Mouse (Mus musculus) MEL (cell line): ENCODE results near the gene Timeless. TPM values are rescaled to one million over a fixed set of nuclear protein-coding genes. Genes with fewer than 3 reads are reported as not detected.

Experiments
- DNase-seq: peaks from one replicate; pipeline ENCODE4 v3.0.0; 2011; ENCODE audit warnings: low read depth, low spot score
- H3K27ac ChIP-seq: 2 replicates; pipeline ENCODE4 v1.5.1; 2012; ENCODE audit warnings: low read depth, mild to moderate bottlenecking, control low read depth, low read length, moderate library complexity; ENCODE audit not compliant: control insufficient read depth
- H3K27me3 ChIP-seq, 2 experiments: fragments of 150-350 bp in 1 of 2; sonication (generic) in 1 of 2; 2 replicates each; pipeline ENCODE4 v1.6.1; 2012; ENCODE audit warnings: low read length in 2 of 2, mild to moderate bottlenecking in 2 of 2, improper control_type of control experiment in 1 of 2, moderate library complexity in 1 of 2; ENCODE audit not compliant: insufficient read depth in 2 of 2, control insufficient read depth in 1 of 2
- H3K36me3 ChIP-seq, 2 experiments: 2 replicates each; pipeline ENCODE4 v1.6.1; 2012 to 2014; ENCODE audit warnings: low read length in 2 of 2, improper control_type of control experiment in 1 of 2, inconsistent platforms in 1 of 2, mild to moderate bottlenecking in 1 of 2; ENCODE audit not compliant: insufficient read depth in 2 of 2, control insufficient read depth in 1 of 2
- H3K4me1 ChIP-seq, 2 experiments: fragments of 150-350 bp in 1 of 2; sonication (generic) in 1 of 2; 2 replicates each; pipeline ENCODE4 v1.6.1; 2012; ENCODE audit warnings: low read length in 2 of 2, improper control_type of control experiment in 1 of 2, mild to moderate bottlenecking in 1 of 2; ENCODE audit not compliant: insufficient read depth in 2 of 2, control insufficient read depth in 1 of 2
- H3K4me3 ChIP-seq, 2 experiments: fragments of 150-350 bp in 1 of 2; sonication (generic) in 1 of 2; 2 replicates each; pipeline ENCODE4 v1.5.1; 2012; ENCODE audit warnings: low read depth in 2 of 2, low read length in 2 of 2, mild to moderate bottlenecking in 2 of 2, moderate library complexity in 2 of 2, control low read depth in 1 of 2, improper control_type of control experiment in 1 of 2; ENCODE audit not compliant: control insufficient read depth in 1 of 2, insufficient read depth in 1 of 2
- H3K79me2 ChIP-seq: 2 replicates; pipeline ENCODE4 v1.6.1; 2012; ENCODE audit warnings: mild to moderate bottlenecking, low read length, moderate library complexity; ENCODE audit not compliant: control insufficient read depth, poor library complexity, insufficient read depth
- H3K9ac ChIP-seq: 2 replicates; pipeline ENCODE4 v1.6.1; 2012; ENCODE audit warnings: low read depth, mild to moderate bottlenecking, control low read depth, low read length, moderate library complexity; ENCODE audit not compliant: control insufficient read depth, poor library complexity, severe bottlenecking
- H3K9me3 ChIP-seq: fragments of 150-350 bp; sonication (generic); replicated peaks from 2 replicates; pipeline ENCODE4 v1.6.1; 2012; ENCODE audit warnings: mild to moderate bottlenecking, low read length, improper control_type of control experiment, moderate library complexity; ENCODE audit not compliant: insufficient read depth
- BHLHE40 ChIP-seq: IDR thresholded peaks from 2 replicates; pipeline ENCODE4 v1.6.1; 2012; ENCODE audit warnings: low read depth, mild to moderate bottlenecking, inconsistent platforms, low read length, improper control_type of control experiment, borderline replicate concordance
- CHD1 ChIP-seq: IDR thresholded peaks from 2 replicates; pipeline ENCODE4 v1.6.1; 2012; ENCODE audit warnings: low read depth, mild to moderate bottlenecking, inconsistent platforms, low read length, improper control_type of control experiment
- CHD2 ChIP-seq: IDR thresholded peaks from 2 replicates; pipeline ENCODE4 v1.6.1; 2011; ENCODE audit warnings: low read length, improper control_type of control experiment
- CTCF ChIP-seq, 3 experiments: IDR thresholded peaks in 2 of 3; conservative IDR thresholded peaks in 1 of 3; 2 replicates each; pipeline ENCODE4 v1.5.1; 2011 to 2012; ENCODE audit warnings: low read length in 3 of 3, low read depth in 2 of 3, mild to moderate bottlenecking in 2 of 3, improper control_type of control experiment in 1 of 3, inconsistent platforms in 1 of 3, mixed read lengths in 1 of 3, moderate library complexity in 1 of 3; ENCODE audit not compliant: control insufficient read depth in 1 of 3, insufficient read depth in 1 of 3, poor library complexity in 1 of 3, severe bottlenecking in 1 of 3
- E2F4 ChIP-seq: IDR thresholded peaks from 2 replicates; pipeline ENCODE4 v1.6.1; 2011; ENCODE audit warnings: low read depth, low read length, improper control_type of control experiment, borderline replicate concordance
- ELF1 ChIP-seq: IDR thresholded peaks from 2 replicates; pipeline ENCODE4 v1.6.1; 2014; ENCODE audit warnings: low read depth, mild to moderate bottlenecking, inconsistent platforms, low read length, improper control_type of control experiment, moderate library complexity
- EP300 ChIP-seq, 2 experiments: IDR thresholded peaks; 2 replicates each; pipeline ENCODE4 v1.6.1; 2011; ENCODE audit warnings: improper control_type of control experiment in 2 of 2, low read length in 2 of 2, low read depth in 1 of 2, mild to moderate bottlenecking in 1 of 2
- ETS1 ChIP-seq: IDR thresholded peaks from 2 replicates; pipeline ENCODE4 v1.6.1; 2012; ENCODE audit warnings: low read depth, mild to moderate bottlenecking, inconsistent platforms, low read length, improper control_type of control experiment, moderate library complexity
- GABPA ChIP-seq: IDR thresholded peaks from 2 replicates; pipeline ENCODE4 v1.6.1; 2012; ENCODE audit warnings: low read depth, mild to moderate bottlenecking, inconsistent platforms, low read length, improper control_type of control experiment, moderate library complexity
- GATA1 ChIP-seq: IDR thresholded peaks from 2 replicates; pipeline ENCODE4 v1.6.1; 2011; ENCODE audit warnings: low read depth, low read length, improper control_type of control experiment
- HCFC1 ChIP-seq: IDR thresholded peaks from 2 replicates; pipeline ENCODE4 v1.6.1; 2012; ENCODE audit warnings: low read depth, mild to moderate bottlenecking, inconsistent platforms, low read length, improper control_type of control experiment, moderate library complexity
- JUND ChIP-seq: IDR thresholded peaks from 2 replicates; pipeline ENCODE4 v1.6.1; 2011; ENCODE audit warnings: low read depth, mild to moderate bottlenecking, improper control_type of control experiment, low read length
- MAX ChIP-seq: IDR thresholded peaks from 2 replicates; pipeline ENCODE4 v1.6.1; 2011; ENCODE audit warnings: low read length, improper control_type of control experiment
- MAZ ChIP-seq: IDR thresholded peaks from 2 replicates; pipeline ENCODE4 v1.6.1; 2012; ENCODE audit warnings: low read depth, mild to moderate bottlenecking, inconsistent platforms, low read length, improper control_type of control experiment
- MEF2A ChIP-seq: IDR thresholded peaks from 2 replicates; pipeline ENCODE4 v1.6.1; 2014; ENCODE audit warnings: low read depth, mild to moderate bottlenecking, inconsistent platforms, low read length, improper control_type of control experiment; ENCODE audit not compliant: poor library complexity, insufficient replicate concordance, severe bottlenecking; ENCODE audit errors: extremely low read depth
- MYB ChIP-seq: IDR thresholded peaks from 2 replicates; pipeline ENCODE4 v1.6.1; 2011; ENCODE audit warnings: mild to moderate bottlenecking, low read depth, low read length, improper control_type of control experiment
- MYC ChIP-seq: IDR thresholded peaks from 2 replicates; pipeline ENCODE4 v1.6.1; 2011; ENCODE audit warnings: low read depth, mild to moderate bottlenecking, low read length, improper control_type of control experiment, moderate library complexity
- POLR2A ChIP-seq, 2 experiments: IDR thresholded peaks; 2 replicates each; pipeline ENCODE4 v1.6.1; 2011 to 2012; ENCODE audit warnings: low read length in 2 of 2, mild to moderate bottlenecking in 2 of 2, control low read depth in 1 of 2, improper control_type of control experiment in 1 of 2, low read depth in 1 of 2, moderate library complexity in 1 of 2; ENCODE audit not compliant: control insufficient read depth in 1 of 2, insufficient read depth in 1 of 2, poor library complexity in 1 of 2
- POLR2AphosphoS2 ChIP-seq: IDR thresholded peaks from 2 replicates; pipeline ENCODE4 v1.6.1; 2011; ENCODE audit warnings: low read length, improper control_type of control experiment
- POLR2AphosphoS5 ChIP-seq: IDR thresholded peaks from 2 replicates; pipeline ENCODE4 v1.6.1; 2012; ENCODE audit warnings: low read depth, borderline replicate concordance, mild to moderate bottlenecking, inconsistent platforms, low read length, moderate library complexity, mixed read lengths
- RAD21 ChIP-seq: IDR thresholded peaks from 2 replicates; pipeline ENCODE4 v1.6.1; 2011; ENCODE audit warnings: mild to moderate bottlenecking, low read depth, low read length, improper control_type of control experiment
- RCOR1 ChIP-seq: IDR thresholded peaks from 2 replicates; pipeline ENCODE4 v1.6.1; 2012; ENCODE audit warnings: low read depth, mild to moderate bottlenecking, inconsistent platforms, low read length, improper control_type of control experiment
- SIN3A ChIP-seq: IDR thresholded peaks from 2 replicates; pipeline ENCODE4 v1.6.1; 2012; ENCODE audit warnings: low read length, improper control_type of control experiment, inconsistent platforms
- SMC3 ChIP-seq: IDR thresholded peaks from 2 replicates; pipeline ENCODE4 v1.6.1; 2011; ENCODE audit warnings: low read depth, low read length, improper control_type of control experiment
- TAL1 ChIP-seq: IDR thresholded peaks from 2 replicates; pipeline ENCODE4 v1.6.1; 2012; ENCODE audit warnings: mild to moderate bottlenecking, inconsistent platforms, low read length, moderate library complexity, mixed read lengths
- TBP ChIP-seq: IDR thresholded peaks from 2 replicates; pipeline ENCODE4 v1.8.0; 2011; ENCODE audit warnings: low read depth, low read length, improper control_type of control experiment
- UBTF ChIP-seq: IDR thresholded peaks from 2 replicates; pipeline ENCODE4 v1.6.1; 2012; ENCODE audit warnings: low read depth, mild to moderate bottlenecking, inconsistent platforms, low read length, improper control_type of control experiment, moderate library complexity, borderline replicate concordance; ENCODE audit not compliant: insufficient read depth
- USF1 ChIP-seq: IDR thresholded peaks from 2 replicates; pipeline ENCODE4 v1.6.1; 2014; ENCODE audit warnings: low read depth, mild to moderate bottlenecking, inconsistent platforms, low read length, improper control_type of control experiment, moderate library complexity
- USF2 ChIP-seq, 2 experiments: IDR thresholded peaks; 2 replicates each; pipeline ENCODE4 v1.6.1; 2011 to 2012; ENCODE audit warnings: improper control_type of control experiment in 2 of 2, low read length in 2 of 2, borderline replicate concordance in 1 of 2, inconsistent platforms in 1 of 2, low read depth in 1 of 2, mild to moderate bottlenecking in 1 of 2; ENCODE audit not compliant: insufficient read depth in 1 of 2
- ZC3H11A ChIP-seq: IDR thresholded peaks from 2 replicates; pipeline ENCODE4 v1.6.1; 2012; ENCODE audit warnings: low read depth, mild to moderate bottlenecking, inconsistent platforms, low read length, improper control_type of control experiment
- ZKSCAN1 ChIP-seq: IDR thresholded peaks from 2 replicates; pipeline ENCODE4 v1.6.1; 2012; ENCODE audit warnings: low read depth, mild to moderate bottlenecking, inconsistent platforms, low read length, improper control_type of control experiment, moderate library complexity
- ZNF384 ChIP-seq: IDR thresholded peaks from 2 replicates; pipeline ENCODE4 v1.6.1; 2012; ENCODE audit warnings: low read depth, mild to moderate bottlenecking, inconsistent platforms, low read length, improper control_type of control experiment
- polyA plus RNA-seq, 2 experiments: library from polyadenylated mRNA; stranded (reverse) in 1 of 2; unstranded in 1 of 2; fragments of >175 nt in 1 of 2; fragments of >200 nt in 1 of 2; gene quantifications; 2 replicates each; pipeline versions ENCODE4 v1.2.1 to v1.2.4; 2012; ENCODE audit warnings: low replicate concordance in 2 of 2, low read depth in 1 of 2; ENCODE audit not compliant: insufficient read length in 2 of 2, insufficient read depth in 1 of 2, missing spikeins in 1 of 2
- total RNA-seq: library from RNA; depleted of rRNA; stranded (reverse); fragments of 300-350 nt; gene quantifications from 2 replicates; pipeline ENCODE4 v1.2.3, GENCODE M21; 2012

The Timeless gene
- total and polyA plus RNA-seq, 3 experiments = 49.3 to 627 (median 89.8) TPM

DNA sequence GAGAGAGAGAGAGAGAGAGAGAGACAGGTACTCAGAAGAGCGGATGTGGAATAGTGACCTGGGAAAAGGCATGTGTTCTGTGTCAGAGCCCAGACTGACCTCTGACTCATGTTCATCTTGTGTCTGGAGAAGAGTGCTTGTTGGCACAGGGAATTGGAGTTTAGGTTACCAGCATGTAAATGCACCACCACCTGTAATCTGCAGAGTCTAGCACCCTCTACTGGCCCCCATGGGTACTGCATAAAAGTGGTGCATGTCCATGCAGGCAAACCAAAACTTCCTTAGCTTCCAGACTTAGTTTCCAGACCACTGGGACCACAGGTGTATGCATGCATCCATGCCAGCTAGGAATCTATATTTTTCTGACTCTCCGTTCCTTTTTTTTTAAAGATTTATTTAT lies 45.9 kb upstream of the Timeless start:
- H3K27ac ChIP-seq = no peak overlapping the region

DNA sequence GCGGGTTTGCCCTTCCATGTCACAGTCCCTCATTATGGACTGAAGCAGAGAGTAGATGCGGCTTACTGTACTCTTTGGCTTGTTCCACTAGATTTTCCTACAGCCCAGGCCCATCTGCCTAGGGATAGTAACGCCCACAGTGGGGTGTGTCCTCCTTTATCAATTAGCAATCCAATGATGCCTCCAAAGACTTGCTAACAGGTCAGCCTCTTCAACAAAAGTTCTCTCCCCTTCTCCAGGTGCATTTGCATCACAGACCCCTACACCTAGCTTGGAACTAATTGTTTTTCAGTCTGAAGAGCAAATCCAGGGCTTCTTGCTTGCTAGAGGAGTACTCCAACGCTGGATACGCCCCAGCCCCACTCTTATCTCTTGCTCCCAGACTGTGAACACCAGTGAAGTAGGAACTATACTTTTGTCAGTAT lies 44.7 kb upstream of the Timeless start:
- H3K27ac ChIP-seq = no peak overlapping the region
- H3K9ac ChIP-seq = no peak overlapping the region
- H3K9me3 ChIP-seq = no peaks in the 10 kb centered on the region
- no peaks in the 10 kb centered on the region for H3K79me2 ChIP-seq
- peaks cover 0 to 20% of the 10 kb centered on the region in 2 experiments; a peak in 2 of 4 replicates for H3K36me3 ChIP-seq
- H3K4me3 ChIP-seq = no peak overlapping the region
- peak; percentile 79 for DNase-seq
- peaks cover 3 to 21% of the 10 kb centered on the region in 2 experiments for H3K4me1 ChIP-seq
- H3K27me3 ChIP-seq = no peaks in the 10 kb centered on the region
- TF ChIP-seq UBTF (no peak), USF1 (no peak), TBP (no peak), ELF1 (no peak), ZC3H11A (no peak), BHLHE40 (no peak), POLR2AphosphoS2 (no peak), SIN3A (peak; percentile 59; the same call in 1 of the 2 replicates), JUND (no peak), RCOR1 (0 out of 2 replicates have a peak, but pooled peaks have one; percentile 16), CHD2 (no peak), E2F4 (no peak), MYB (no peak), USF2 (IDR thresholded peaks at IDR 0.05; ENCODE audit: borderline replicate concordance in 1 of 2, insufficient read depth in 1 of 2, low read depth in 1 of 2, low read length in 2 of 2) (no peak), ZNF384 (no peak), ETS1 (no peak), ZKSCAN1 (0 out of 2 replicates have a peak, but pooled peaks have one; percentile 44), TAL1 (peak; percentile 75), GABPA (no peak), MEF2A (no peak), EP300 (IDR thresholded peaks at IDR 0.05; ENCODE audit: low read depth in 1 of 2, low read length in 2 of 2) (peak; percentile 63 to 69), HCFC1 (no peak), POLR2A (IDR thresholded peaks at IDR 0.05; ENCODE audit: control insufficient read depth in 1 of 2, insufficient read depth in 1 of 2, low read depth in 1 of 2, low read length in 2 of 2, poor library complexity in 1 of 2) (no peak), MAZ (no peak), POLR2AphosphoS5 (no peak), GATA1 (peak; percentile 70), CTCF (IDR thresholded peaks at IDR 0.05 in 2 of 3, conservative IDR thresholded peaks at IDR 0.05 in 1 of 3; ENCODE audit: control insufficient read depth in 1 of 3, insufficient read depth in 1 of 3, low read depth in 2 of 3, low read length in 3 of 3, poor library complexity in 1 of 3, severe bottlenecking in 1 of 3) (no peak; a peak in 1 of 6 replicates)

More for the DNA sequence above, 45.9 kb upstream of the Timeless start:
- Histone ChIP-seq H3K9ac (no peak overlapping the region), H3K36me3 (peaks cover 0 to 13% of the 10 kb centered on the region in 2 experiments; a peak in 2 of 4 replicates), H3K4me1 (peaks cover under 1 to 14% of the 10 kb centered on the region in 2 experiments), H3K27me3 (no peaks in the 10 kb centered on the region), H3K4me3 (no peak overlapping the region), H3K79me2 (no peaks in the 10 kb centered on the region), H3K9me3 (no peaks in the 10 kb centered on the region)
- DNase-seq = peak; percentile 91
- TF ChIP-seq ZC3H11A (peak; percentile 76), SIN3A (peak; percentile 81), TBP (0 out of 2 replicates have a peak, but pooled peaks have one; percentile 29), MAX (peak; percentile 57), CHD1 (no peak), CTCF (IDR thresholded peaks at IDR 0.05 in 2 of 3, conservative IDR thresholded peaks at IDR 0.05 in 1 of 3; ENCODE audit: control insufficient read depth in 1 of 3, insufficient read depth in 1 of 3, low read depth in 2 of 3, low read length in 3 of 3, poor library complexity in 1 of 3, severe bottlenecking in 1 of 3) (peak in 2 of 3 experiments; percentile 87 to 99), ELF1 (no peak), SMC3 (peak; percentile 83), MYC (0 out of 2 replicates have a peak, but pooled peaks have one; percentile 66), MYB (no peak), RAD21 (peak; percentile 96)
